Mouse (Mus musculus) urinary bladder, adult 18-20 months (tissue): ENCODE measurements at regions not wholly inside any gene's neighbourhood (a gene's known extent, or its start where the extent isn't known, plus 50 kb on each side); places are given as distances from the start of the nearest gene placed in this dataset.
A peak's percentile ranks its signal among the peaks of the same experiment; 100 is the strongest.

Experiments
- DNase-seq, 2 experiments: peaks; one replicate each; pipeline ENCODE4 v3.0.0; 2022; ENCODE audit warnings: low spot score in 2 of 2, mixed read lengths in 2 of 2

DNA sequence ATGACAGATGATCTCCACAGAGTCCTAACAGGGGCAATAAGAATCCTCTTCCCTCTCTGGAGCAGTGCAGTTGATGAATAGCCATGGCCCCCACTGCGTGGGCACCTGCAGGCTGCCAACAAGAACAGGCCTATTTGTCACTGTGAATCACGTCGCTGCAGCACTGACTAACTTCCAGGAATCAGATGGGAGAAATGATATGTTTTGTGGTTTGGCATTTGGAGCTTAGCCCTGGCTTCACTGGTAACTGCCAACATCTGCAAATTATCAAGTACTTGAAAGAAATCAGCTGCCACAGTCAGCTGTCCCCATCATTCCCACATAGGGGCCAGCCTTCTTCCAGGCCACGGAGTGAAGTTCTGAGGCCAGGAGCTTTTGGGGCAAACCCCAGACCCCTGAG is 142.8 kb downstream of the Ets2 start:
- DNase-seq = no peak

DNA sequence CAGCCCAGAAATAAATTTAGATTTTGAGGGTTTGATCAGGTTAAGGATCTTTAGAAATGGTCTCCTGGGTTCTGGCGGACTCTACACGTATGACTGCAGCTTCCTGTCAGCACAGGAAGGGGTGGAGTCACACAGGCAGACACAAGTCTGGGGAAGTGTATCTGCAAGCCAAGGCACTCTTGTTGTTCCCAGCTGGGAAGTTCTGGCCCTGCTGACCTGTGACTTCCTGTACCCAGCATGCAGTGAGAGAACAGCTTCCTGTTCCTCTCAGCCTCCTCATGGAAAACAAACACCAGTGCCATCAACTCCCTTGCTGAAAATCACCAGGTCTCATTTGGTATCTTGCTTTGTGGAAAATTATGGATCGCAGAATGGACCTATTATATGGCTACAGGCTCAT is 140.9 kb downstream of the Ets2 start:
- no peak for DNase-seq

DNA sequence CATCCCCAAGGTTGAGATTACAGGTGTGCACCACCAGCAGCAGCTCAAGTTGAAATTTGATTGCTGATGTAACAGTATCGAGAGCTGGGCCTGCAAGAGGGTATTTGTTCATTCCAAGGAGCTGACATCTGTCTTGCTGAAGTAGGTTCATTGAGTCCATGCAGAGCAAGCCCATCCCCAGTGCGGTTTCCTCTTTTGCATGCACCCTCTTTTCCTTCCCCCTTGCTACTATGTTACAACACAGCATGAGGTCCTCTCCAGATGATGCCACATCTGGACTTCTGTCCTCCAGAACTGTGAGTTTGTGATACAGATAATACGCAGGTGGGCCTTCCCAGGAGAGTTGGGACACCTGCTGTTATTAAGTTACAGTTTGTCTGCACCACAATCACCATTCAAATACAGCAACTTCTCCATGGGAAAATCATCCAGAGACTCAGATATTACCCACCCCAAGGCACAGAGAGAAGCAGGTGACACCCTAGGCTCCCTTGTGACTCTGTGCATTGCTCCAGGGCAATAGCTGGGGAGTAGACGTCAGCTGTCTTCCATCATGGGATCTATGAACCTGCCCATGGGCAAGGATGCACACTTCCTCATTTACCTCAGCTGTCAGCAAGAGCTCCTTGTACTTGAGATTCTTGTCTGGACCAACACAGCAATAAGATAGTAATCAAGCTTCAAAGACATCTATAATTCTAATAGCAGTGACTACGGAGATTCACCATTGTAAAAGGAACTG is 137.8 kb downstream of the Ets2 start:
- DNase-seq = no peak

DNA sequence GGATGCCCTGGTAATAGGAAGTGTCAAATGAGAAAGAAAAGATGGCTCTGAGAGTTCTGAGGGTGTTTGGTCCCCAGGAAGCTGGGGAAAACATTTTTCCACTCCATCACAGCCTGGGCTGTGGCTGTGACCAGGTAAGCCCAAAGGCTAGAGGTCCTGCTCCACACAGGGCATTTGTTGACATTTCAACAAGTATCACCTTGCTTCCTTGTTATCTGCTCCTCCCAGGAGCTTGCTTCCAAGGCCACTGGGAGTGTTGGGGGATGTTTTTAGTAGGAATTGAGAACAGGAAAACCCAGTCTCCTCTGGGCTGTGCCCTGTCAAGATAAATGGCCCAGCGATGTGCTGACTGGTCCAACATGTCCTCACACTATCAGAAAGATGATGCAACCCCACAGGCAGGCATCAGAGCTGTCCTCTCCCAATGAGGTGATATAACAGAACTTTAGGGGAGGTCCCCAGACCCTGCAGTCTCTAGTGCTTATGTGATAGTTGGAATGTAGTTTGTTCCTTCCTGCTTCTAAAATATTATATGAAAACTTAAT is 137.1 kb downstream of the Ets2 start:
- no peak for DNase-seq

DNA sequence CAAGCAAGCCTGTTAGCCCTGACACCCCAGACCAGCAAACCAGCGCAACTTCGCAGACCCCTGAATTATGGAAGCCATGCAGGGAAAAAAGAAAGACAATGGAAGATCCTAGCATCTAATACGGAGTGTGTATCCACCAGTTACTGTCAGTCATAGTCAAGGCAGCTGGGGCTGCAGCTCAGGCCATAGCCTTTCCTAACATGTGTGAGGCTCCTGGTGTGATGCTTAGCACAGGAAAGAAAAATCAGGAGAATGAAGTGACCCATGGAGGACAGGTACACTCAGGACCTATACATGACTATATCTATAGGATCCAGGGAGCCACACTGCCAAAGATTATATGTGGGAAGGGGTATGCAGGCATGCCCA is 136.6 kb downstream of the Ets2 start:
- no peak for DNase-seq

DNA sequence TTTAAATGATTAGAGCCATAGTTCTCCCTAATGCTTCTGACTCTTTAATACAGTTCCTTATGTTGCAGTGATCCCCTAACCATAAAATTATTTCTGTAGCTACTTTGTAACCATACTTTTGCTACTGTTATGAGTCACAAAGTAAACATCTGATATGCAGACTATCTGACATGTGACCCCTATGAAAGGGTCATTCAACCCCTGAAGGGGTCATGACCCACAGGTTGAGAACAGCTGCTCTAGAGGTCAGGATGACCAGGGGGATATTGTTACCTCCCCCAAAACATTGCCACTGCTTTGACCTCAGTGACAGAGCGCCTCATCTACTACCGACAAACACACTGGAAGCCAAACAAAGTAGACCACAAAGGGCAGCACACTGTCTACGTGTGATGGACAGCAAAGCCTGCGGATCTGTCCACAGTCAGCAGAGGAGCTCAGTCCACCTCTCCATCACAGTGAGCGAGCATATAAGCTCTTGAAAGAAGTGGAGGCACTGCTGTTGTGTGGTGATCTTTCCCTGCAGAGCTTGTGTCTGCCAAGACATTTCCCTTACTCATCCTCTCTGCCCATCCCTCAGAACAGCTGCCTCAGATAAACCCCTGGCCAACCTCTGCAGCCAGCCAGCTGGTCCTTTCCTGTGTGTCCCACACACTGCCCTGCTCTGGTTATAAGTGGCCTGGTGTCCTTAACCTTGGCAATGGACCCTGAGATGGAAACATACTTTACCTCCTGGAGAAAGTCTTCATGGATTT is 136.0 kb downstream of the Ets2 start:
- no peak for DNase-seq

DNA sequence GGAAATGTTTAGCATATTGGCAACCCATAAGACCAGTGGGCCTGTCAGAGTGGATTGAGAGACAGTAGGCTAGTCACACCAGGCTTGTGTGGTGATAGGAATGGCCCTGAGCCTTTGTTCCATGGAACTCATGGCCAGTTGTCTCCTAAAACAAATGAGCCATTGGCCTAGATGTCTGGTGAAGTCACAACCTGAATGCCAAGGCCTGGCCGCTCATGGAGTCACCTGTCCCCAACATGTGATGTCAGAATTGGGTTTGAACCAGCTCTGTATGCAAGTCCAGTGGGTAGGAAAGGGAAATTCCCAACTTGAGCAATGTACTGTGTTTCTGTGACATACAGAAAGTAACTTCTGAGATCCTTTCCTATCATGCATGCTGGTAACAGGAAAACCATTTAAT is 134.1 kb downstream of the Ets2 start:
- no peak for DNase-seq

DNA sequence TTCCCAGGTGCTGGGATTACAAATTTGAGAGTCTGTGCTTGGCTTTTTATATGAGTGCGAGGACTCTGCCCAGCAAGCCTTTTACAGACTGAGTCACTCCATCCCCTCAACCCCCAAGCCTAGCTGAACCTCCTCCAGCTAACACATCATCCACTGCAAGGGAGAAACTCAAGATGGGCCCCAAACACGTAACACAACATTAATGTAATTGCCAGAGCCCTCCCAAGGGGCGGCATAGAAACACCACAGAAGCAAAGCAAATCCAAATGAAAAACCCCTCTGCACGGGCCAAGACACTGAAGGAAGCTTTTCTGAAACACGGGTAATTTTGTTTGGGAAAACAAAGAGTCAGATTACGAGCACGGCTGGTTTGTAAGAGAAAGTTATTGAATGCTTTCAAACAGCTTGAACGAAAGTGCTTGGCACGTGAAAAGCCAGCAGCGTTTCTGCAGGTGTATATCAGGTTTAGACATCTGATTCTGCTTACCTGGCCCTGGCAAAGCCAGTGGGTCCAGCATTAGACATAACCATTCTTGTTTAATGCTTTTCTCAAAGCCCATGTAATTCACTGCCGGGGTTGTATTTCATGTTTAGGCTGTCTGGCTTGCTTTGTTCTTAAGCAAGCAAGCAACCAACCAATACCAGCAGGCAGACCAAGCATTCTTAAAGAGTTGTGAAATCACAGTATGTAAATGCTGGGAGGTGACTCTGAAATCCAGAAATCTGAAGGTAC is 132.8 kb downstream of the Ets2 start:
- DNase-seq = peak in 1 of 2 experiments; percentile 19

DNA sequence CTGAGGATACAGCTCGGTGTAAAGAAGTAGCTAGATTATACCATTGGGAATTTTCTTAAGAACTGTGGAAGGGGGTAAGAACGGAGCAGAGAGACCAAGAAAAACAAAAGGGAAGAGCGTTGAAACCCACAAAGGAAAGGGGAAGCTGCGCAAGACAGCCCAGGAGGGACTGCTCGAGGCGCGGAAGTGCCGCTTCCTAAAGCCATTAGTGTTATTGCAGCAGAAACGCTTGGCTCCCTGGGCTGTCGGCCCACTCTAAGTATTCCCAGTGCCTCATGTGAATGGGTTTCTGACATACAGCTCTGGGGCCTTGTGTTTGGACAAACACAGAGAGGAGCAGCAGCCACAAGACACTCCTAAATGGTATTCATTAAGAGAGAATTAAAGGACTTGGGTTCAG is 131.6 kb downstream of the Ets2 start:
- no peak for DNase-seq

DNA sequence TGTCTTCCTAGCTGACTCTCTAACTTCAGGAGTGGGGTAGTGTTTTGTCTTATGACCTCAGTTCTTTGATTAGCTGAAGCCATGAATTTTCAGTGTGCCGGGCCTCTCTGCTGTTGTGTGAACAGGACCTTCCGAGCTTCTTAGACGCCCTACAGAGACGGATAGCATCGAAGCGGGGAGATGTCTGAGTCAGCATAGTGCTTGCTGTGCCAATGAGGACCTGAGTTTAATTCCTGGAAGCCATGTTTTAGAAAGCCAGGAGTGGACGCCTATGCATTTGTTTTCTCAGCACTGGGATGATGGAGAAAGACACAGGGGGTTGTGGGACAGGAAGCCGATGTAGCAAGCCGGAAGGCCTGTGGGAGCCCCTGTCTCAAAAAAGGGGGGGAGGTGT is 130.5 kb downstream of the Ets2 start:
- DNase-seq = no peak

DNA sequence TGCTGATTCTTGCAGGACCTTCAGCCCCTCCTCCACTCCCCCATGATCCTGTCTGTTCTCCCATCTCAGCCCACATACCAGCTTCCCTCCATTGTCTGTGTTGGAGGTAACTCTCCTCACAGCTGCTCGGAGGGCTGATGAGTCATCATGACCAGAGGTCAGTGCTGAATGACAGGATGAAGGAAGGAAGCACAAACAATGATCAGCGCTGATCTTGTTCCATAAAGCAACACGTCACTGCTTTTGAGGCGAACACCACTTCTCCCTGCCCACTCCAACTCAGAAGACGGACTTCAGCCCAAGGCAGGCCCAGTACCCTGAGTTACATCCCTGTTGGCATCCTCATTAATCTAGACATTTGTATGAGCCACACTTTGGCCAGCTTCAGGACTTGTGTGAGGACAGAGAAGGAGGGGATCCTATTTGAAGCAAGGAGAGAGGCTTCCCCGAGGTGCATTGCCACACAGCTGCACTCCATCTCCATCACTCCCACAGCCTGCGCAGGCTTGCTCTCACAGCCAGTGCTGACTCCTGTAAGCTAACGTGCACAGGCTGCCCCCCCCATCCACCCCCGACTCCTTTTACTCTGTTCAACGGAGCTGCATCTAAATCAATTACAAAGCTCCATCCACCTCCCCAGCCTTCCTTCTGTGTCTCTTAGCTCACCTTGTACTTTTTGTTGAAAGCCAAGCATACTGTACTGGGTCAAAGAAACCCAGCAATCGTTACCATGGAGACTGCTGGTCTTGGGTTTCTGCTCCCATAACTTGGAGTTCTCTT is 129.9 kb downstream of the Ets2 start:
- no peak for DNase-seq

DNA sequence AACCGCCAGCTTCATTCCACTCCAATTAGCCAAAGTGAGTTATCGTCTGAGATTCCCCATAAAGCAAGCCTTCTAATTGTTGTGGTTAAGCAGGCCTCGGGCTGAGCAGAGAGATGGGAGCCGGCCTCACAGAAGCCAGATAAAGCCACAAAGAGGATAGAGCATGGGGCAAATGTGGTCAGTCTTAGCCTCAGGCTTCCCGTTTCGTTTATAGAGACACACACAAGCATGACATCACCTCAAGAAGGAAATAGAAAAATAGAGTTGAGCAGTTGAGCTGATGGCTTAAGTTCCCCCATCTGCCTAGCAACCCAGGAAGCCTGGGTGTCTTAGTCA is 125.5 kb downstream of the Ets2 start:
- no peak for DNase-seq

DNA sequence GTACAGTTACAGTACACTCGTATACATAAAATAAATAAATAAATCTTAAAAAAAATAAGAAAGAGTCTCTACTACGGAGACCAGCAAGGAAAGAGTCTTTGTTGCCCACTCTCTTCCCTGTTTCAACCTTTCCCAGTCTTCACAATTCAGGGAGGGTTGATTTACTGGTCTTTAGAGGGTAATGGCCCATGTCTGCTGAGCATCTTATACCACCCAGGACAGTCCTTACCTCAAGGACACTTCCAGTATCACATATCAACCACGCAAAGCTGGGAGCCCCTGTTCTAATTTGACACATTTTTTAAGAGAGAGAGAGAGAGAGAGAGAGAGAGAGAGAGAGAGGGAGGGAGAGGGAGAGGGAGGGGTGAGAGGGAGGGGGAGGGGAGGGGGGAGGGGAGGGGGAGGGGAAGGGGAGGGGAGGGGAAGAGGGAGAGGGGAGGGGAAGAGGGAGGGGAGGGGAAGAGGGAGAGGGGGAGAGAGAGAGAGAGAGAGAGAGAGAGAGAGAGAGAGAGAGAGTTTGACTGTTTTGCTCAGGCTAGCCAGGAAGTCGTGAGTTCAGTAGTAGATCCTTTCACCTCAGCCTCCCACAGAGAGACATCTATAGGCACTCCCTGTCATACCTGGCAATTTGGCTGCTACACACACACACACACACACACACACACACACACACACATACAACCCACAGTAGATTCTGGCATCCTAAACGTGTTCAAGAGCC is 125.0 kb downstream of the Ets2 start:
- no peak for DNase-seq

DNA sequence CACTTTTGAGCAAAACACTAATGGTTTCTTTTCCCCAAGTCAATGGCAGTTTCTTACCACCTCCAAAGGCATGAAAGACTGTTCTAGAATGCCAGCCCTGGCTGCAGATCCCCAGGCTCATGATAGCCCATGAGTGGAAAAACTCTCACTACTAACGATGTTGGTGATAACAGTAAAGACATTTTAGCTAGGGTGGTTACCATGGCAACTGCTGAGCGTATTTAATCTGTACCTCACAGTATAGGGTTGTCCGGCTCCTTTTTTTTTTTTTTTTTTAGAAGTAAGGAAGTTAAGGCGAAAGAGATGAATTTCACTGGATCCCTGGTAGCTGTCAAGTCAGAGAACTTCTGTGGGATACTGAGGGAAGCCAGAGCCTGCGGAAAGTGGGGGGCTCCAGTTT is 123.8 kb downstream of the Ets2 start:
- DNase-seq = no peak

DNA sequence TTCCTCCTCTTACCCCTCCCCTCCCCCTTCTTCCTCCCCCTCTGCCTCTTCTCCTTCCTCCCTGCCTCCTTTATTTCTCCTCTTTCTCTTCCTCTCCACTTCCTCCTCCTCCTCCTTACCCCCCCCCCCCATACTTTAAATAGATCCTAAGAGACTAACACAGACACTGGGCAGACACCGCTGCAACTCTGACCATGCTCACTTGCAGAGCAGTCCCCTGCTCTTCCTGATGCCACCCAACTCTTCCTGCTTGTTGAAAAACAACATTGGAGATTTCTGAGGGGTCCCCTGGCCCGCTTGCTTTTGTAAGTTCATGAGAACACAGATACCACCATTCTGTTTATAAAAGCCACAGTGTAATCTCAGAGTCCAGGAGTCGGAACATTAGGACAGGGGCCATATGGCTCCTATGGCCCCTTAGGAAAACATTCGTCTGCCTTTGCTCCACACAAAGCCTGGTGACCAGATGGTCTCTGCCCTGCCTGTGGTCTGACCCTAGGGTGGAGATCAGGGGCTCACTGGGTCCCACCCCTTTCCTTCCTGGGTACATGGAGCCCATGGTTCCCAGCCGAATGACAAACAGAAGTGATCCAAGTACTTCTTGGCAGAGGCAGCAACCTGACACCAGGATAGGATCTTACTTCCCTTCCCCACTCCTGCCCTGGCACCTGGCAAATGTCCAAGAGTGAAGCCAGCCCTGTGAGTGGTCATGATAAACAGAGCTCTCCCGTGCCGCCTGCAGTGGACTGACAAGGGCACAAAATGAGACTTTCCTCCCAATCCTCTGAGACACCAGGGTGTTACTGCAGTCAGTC is 123.1 kb downstream of the Ets2 start:
- peak in 1 of 2 experiments; percentile 50 for DNase-seq

DNA sequence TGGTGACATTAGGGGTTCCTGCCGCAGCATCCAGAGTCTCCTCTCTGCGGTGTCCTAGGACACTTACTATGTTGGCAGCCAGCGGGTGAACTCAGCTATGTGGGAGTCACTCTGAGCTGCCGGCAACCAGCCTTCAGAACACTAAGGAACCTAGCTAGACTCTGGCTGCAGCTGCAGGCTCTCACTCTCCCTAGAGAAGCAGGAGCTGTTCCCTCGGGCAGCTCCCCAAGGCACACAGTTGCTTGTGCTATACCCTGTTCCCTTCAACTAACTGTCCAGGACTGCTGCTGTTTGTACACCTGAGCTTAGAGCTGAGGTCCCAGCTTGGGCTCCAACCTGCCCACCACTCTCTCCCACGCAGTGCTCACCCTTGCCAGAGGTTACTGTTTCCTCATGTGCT is 121.9 kb downstream of the Ets2 start:
- DNase-seq = no peak

DNA sequence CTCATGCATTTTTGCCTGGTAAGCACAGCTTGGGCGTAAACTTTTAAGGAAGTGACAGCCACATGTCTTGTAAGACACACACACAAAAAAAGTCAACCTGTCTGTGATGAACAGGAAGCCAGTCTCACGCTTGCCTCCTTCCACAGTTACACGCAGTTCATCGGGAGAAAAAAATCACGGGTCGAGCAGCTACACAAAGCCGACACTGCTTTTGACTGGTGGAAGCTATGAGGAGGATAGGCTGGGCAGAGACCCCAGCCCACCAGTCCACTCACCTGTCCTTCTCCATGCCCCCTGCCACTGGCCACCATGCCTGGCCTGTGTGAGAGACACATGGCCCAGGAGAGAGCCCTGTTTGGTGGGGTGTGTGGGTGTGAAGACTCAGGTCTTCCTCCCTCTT is 119.2 kb downstream of the Ets2 start:
- DNase-seq = no peak

DNA sequence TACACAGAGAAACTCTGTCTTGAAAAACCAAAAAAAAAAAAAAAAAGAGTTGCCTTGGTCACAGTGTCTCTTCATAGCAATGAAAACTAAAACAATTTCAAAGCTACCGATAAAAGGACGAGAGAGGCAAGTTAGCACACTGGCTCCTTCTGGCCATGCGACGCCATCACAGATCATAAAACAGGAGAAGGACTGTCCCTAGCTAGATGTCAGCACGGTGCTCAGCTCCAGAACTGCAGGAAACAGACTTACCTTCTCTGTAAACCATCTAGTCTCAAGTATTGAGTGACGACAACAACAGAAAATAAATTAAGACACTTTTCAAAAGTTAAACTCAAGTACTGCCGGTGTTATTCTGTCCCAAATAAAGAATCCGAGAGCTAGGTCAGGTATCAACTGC is 118.7 kb downstream of the Ets2 start:
- DNase-seq = no peak

DNA sequence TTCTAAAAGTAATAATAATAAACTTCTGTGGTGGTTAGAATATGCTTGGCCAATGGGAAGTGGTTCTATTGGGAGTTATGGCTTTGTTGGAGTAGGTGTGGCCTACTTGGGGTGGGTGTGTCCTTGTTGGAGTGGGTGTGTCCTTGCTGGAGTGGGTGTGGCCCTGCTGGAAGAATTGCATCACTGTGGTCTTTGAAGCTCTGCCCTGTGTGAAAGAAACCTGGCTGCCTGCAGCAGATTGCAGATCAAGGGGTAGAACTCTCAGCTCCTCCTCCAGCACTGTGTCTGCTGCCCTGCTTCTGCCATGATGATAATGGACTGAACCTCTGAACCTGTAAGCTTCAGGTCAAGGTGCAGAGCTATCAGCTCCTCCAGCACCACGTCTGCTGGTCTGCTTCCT is 118.1 kb downstream of the Ets2 start:
- no peak for DNase-seq

DNA sequence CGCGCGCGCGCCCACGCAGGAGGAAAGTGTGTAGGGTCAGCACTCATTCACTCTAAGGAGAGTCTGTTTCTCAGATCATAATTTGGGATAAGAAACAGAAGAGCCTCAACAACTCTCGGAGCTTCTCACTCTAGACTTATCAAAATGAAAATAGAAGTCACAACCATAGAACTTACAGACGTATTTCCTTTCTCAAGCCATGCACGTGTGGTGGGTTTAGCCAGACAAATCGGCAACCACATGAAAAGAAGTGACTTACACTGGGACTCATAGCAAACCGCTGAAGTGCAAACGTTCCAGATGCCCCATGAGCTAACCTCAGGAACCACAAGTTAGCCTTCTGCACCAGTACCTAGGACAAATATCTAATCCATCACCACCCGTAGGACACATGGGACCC is 114.1 kb downstream of the Ets2 start:
- no peak for DNase-seq
